Mouse (Mus musculus) spleen, adult 2 months (tissue): ENCODE results near the gene Klhdc8b.

Source experiments
- CTCF ChIP-seq: fragments of 200-500 bp; IDR thresholded peaks from 2 replicates; pipeline ENCODE4 v1.5.1; 2011; ENCODE audit warnings: mild to moderate bottlenecking, inconsistent platforms; ENCODE audit not compliant: insufficient read depth, insufficient read length, insufficient replicate concordance; ENCODE audit errors: extremely low read depth
- POLR2A ChIP-seq: fragments of 200-500 bp; IDR thresholded peaks from 2 replicates; pipeline ENCODE4 v1.6.1; 2011; ENCODE audit warnings: low read depth, low read length, inconsistent platforms

GRCm38 (mm10) chr9:108398324-108398723 lies 63.1 kb downstream of the Klhdc8b start:
- TF ChIP-seq POLR2A (no peak), CTCF (no peak)
